Mouse (Mus musculus) gastrocnemius, postnatal 10 days (tissue): ENCODE measurements around the gene Gpr161. TPM values are rescaled to one million over a fixed set of nuclear protein-coding genes. Genes with fewer than 3 reads are reported as not detected.
A peak's percentile ranks its signal among the peaks of the same experiment; 100 is the strongest.

ENCODE experiments used
- DNase-seq: peaks from one replicate; pipeline ENCODE4 v3.0.0; 2021; ENCODE audit warnings: mixed read lengths
- long read RNA-seq, 2 experiments: library from polyadenylated mRNA; stranded (forward); transcript quantifications; one replicate each; pipeline ENCODE4 v2.0.0; 2021
- total RNA-seq, 2 experiments: library from RNA; stranded (reverse); gene quantifications; 2 replicates each; pipeline ENCODE4 v1.2.3; 2021

Gene Gpr161
- 1 to 10 TPM; 3.9 to 4.2 TPM for total RNA-seq
- long read RNA-seq, experiment 1, partial matches to known transcripts: 0 of 1 reads
- long read RNA-seq, experiment 1, other reads (novel, unspliced or antisense): 1 of 1 reads
- long read RNA-seq, experiment 2, partial matches to known transcripts: 0 of 3 reads
- long read RNA-seq, experiment 2, other reads (novel, unspliced or antisense): 3 of 3 reads

DNA sequence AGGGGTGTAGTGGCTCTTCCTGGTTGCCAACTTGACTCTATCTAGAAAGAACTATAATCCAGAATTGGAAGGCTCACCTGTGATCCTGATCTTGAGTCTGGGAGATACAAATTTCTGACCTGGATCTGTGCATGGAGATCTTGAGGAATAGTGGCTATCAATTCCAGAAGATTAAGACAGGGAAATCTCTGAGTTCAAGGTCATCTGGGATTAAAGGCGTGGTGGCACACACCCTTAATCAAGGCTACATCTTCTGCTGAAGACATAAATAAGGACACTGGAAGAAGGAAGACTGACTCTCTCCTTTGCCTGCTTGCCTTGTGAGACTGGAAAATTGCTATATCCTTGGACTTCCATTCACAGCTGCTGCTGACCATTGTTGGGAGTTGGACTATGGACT is at the start of gene Gpr161:
TSS of gene Gpr161 (plus strand) at position 301 of the 400 bp plus-strand sequence.
- no peak for DNase-seq

DNA sequence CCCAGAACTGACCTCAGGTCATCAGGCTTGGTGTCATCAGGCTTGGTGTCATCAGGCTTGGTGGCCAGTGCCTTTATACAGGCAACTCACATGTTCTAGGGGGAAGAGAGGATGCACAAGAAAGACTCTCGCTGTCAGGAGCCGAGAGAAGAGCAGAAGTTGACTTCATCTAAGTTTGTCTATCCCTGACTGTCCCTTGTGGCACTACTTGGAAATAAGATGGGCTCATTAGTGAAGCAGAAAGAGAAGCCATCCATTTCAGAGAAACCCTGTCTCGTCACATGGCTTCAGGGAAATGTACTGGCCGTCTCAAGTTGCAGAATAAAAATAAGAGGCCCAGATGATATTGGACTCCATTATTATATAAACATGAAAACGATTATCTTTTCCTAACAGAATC is 49.0 kb upstream of the Gpr161 start:
- no peak for DNase-seq

DNA sequence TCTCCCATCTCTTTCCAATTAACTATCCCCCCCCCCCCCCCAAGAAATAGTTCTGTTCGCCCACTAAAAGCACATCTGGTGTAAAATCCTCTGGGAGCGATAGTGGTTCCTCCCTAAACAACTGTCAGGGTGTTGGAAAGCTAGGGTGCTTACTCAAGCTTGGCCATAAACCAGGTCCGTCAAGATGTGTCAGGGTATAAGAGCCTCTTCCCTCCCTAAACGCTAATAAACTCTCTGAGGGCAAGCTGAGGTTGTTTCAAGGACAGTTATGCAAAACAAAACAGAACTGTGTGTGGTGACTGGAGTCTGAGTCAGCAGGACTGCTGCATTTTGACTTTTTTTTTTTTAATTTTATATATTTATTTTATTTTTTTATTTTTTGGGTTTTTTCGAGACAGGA is 48.5 kb upstream of the Gpr161 start:
- no peak for DNase-seq

DNA sequence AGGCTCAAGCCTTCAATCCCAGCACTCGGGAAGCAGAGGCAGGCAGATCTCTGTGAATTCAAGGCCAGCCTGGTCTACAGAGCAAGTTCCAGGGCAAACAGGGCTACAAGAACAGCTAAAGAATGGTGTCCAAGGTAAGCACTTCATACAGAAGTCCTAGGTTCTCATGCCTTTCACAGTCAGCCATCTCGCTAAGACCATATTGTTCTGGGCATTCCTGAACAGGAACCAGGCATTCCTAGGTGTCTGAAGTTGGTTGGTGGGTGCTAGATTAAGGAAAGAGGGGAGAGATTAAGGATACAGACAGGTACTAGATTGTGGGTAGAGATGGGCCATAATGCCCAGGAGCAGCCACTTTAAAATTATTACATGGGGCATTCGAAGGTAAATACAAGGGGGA is 47.8 kb upstream of the Gpr161 start:
- no peak for DNase-seq

DNA sequence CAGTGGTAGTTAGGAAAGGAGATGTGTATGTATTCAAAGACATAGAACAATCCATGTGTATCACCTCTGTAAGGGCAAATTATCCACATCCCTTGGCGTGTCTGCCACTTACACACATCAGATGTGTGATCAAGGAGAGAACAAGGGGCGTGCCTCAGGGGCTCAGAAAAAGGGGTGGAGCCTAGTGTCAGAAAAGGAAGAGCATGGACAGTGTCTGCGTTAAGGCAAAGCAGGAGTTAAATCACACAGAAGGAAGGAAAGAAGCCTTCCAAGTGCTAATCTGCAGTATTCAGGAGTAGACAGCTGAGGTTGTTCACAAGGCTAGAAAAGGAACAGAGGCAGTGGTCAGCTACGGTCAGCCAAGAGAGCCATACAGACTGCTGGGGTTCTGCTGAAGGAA is 46.7 kb upstream of the Gpr161 start:
- no peak for DNase-seq

DNA sequence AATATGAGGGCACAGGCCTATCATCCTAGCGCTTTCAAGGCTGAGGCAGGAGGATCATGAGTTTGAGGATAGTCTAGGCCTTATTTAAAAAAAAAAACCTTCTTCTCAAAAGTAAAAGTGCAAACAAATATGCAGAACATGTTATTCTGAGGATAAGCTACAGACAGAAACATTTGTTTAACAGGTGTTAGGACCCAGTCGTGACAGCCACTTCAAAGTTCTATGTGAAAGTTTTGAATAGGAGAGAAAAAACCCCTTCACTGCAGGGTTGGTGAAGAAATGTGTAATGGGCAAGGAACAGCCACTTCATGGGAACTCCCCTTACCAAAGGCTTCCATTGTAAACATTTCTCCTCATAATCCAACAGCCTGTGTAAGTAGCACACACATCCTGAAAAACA is 45.0 kb upstream of the Gpr161 start:
- no peak for DNase-seq

DNA sequence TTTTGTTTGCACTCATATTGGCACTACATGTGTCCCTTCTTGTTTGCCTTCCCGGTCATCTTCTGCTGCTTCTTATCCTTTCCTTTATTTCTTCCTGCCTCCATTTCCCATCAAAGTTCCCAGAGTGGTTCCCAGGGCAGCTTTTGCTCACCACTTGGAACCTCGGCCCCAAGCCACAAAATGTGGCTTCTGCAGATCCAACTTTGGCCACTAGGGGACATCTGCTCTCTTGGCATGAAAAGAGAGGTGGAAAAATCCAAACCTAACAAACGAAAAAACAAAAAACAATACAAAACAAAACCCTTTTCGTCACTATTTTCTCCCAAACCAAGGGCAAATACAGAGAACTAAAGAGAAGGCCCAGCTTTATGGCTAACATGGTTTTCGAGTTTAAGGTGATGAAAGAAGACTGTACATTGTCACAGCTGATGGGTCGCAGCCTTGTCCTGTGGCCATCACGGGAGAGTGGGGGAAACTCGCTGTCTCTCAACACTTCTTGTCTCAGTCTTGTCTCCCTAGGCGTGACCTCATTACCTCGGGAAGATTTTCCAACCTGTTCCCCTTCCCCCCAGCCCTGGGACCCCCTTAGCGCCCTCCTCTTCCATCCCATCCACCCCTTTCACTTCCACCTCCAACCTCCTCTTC is 43.4 kb upstream of the Gpr161 start:
- peak; percentile 67 for DNase-seq

DNA sequence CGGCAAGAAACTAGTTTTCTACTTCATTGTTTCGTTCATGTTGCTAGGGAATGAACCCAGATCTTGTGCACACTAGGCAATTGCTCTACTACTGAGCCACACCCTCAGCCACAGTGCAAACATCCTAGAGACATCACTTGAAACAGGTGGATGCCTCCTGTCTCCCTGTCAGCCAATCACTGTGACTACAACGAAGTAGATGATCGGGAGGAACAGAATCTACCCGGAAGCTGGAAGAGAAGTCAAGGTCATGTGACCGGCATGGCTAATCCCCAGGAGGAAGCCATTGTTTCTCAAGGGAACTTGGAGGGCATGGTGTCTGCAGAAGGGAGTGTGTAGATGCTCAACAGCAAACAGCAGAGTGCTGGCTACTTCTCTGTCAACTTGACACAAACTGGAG is 20.6 kb upstream of the Gpr161 start:
- DNase-seq: no peak

DNA sequence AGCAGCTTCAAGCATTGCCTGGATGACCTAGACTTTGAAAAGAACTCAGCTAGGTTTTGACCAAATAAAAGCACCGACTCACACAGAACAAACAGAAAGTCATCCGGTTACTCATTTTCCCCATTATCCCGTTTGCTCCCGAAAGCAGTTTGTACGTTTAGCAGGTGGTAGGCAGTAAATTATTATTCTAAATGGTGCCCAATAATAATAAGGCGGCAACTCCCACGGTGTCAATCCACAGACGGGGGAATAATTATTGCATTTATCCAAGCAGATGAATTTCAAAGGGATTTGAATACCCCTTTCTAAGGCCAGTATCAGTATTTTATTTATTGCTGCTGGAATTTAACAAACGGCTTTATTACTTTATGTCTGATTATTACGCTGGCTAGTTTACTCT is 14.8 kb upstream of the Gpr161 start:
- DNase-seq: no peak

DNA sequence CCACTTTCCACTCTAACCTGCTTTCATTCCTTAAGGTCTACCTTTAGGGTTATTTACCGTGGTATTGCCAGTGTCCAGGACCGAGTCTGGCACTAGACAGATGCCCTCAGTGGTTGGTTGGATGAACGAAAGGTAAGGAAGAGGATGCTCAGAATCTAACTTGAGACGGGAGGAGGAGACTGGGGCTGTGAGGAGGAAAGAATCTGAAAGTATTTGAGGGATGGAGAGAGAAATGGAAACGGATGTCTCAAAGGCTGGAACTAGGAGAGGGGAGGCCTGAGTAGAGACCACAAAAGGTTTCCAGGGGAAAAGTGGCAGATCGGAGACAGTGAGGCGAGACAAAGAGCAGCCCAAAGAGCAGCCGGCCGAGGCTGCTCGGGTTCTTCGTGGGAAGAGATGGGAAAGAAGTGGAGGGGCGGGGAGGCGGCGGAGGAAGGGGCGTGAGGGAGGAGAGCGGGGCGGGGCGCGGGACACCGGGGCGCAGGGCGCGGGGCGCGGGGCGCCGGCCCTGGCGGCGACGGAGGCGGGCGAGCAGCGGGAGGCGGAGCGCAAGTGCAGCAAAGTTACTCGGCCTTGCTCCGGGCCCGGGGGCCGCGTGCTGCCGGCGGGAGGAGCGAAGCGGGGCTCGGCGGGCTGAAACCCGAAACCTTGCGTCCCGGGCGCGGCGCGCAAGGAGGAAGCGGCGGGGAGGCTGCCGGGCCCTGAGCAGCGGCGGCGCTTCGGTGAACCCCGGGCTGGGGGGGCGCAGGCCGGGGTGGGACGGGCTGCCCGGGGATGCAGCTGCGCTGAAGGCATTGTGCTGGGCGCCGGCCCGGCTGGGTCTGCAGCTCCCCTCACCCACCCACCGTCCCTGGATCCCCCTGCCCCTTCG is 14.0 kb upstream of the Gpr161 start:
- DNase-seq: peak; percentile 74

DNA sequence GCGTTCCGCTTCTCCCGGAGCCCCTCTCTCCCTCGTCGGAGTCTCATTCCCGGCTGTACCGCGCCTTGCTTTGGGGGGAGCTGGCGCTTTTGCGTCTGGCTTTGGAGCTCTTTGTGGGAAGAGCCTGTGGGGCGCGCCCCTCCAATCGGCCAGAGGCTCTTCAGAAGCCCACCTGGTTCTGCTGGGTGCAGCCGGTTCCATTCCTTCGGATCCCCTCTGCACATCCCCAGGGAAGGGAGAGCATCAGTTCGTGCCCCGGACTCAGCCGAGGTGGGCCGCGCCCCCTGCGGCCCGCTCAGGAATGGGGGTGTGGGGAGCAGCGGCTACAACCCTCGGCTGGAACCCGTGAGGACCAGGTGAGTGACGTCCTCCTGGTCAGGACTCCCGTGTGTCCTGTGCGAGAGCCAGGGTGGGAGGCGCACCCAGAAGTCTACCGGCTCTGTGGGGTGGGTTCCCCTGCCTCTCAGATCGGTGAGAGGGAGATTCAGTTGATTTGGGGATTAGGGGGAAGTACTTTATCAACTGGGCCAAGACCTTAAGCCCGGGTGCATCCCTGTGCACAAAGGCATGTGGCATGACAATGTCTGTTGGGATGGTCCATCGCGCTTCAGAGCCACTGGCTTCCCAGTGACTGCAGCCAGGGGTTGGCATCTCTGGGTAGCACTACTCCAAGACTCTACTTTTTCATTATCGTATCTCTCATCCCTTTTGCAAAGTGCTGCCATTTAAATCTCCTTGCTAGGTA is 13.2 kb upstream of the Gpr161 start:
- DNase-seq: peak; percentile 24

DNA sequence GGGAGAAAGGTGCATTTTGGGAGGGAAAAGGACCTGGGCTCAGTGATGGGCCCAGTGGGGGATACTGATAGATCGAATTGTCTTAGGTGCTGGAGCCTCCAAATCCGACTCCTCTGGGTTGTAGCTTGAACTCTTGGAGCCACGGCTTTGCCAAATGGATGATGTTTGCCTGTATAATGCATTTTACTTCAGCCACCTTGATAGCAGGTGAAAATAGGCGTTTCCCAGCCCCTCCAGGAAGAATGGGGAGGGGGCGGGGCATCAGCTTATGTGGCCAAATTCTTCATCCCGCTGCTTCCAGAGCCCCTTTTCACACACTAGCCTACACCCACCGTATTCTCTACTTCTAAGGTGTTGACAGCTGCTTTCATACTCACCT is 12.6 kb upstream of the Gpr161 start:
- no peak for DNase-seq

DNA sequence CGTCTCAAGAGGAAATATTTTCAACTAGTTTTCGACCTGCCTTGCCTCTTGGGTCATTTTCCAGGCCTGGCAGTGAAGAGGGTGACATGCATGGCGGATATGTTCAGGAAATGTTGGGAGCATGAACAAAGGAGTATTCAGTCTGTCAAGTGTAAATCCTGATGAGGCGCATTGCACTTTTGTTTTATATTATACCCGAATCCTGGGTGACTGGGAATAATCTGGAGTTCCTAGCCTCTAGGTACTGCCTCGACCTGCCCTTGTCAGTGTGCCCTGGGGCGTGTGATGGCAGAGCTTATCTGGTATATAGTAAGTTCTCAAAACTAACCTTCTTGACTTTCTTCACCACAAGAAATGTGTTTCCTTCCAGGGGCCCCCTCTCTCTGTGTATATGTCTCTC is 11.5 kb upstream of the Gpr161 start:
- DNase-seq: no peak

DNA sequence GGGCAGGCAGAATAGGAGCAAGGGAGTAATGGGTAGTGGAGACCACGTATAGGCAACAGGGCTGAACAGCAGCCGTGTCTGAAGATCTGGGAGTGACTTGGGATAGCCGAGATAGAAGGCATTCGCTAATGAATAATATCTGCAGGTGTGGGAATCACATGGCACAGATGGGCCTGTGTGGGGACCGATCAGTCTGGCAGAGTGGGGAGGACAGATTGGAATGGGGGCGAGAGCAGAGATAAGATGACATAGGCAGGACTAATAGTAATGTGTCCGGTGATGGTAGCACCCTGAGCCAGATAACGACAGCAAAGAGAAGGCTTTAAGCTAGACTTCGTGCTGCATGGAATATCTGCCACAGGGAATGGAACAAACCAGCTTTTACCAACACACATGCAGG is 7.4 kb upstream of the Gpr161 start:
- DNase-seq: no peak

DNA sequence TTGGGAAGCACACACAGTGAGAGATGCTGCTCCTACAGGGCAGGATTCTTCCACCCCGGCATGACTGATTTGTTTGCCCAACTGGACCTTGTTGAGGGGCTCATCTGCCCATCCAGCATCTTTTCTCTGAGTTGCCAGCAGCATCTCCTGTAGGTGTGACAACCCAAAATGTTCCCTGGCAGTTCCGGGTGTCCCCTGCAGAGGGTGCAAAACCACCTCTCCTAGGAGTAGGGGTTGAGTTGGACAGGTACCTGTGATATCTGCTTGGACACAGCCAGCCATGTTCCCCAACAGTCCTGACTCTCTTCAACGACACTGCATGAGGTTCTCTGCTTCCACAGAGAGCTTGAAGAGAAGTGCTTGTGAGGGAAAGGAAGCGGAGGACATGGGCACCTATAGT is 5.8 kb upstream of the Gpr161 start:
- no peak for DNase-seq

DNA sequence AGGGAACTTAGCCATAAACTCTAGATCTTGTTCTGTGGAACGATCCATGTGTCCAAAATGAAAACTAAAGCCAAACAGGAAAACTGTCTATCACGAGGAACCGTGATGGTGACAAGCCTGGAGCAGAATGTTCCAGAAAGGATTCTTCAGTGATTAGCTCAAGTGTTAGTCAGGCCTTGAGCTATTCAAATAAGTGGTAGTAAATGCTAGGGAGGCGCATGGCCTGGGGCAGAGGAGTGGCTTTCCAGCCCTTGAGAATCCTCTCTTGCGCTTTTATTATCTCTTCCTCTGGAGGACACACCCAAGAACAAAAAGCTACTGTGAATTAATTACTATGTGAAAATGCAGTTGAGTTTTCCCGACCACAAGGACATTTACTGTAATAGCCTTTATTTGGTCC is 4.0 kb upstream of the Gpr161 start:
- DNase-seq: no peak

DNA sequence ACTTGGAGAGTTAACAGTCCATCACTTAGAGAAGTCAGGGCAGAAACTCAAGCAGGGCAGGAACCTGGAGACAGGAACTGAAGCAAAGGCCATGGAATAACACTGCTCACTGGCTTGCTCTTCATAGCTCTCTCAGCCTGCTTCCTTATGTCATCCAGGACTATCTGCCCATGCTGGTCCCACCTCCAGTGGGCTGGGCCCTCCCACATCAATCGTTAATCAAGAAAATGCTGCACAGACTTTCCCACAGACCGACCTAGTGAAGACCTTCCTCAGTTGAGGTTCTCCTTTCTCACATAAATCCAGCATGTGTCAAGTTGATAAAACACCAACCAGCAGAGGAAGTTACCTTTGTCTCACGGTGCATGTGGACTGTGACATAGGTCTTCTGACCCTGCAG is 5.5 kb downstream of the Gpr161 start:
- no peak for DNase-seq

DNA sequence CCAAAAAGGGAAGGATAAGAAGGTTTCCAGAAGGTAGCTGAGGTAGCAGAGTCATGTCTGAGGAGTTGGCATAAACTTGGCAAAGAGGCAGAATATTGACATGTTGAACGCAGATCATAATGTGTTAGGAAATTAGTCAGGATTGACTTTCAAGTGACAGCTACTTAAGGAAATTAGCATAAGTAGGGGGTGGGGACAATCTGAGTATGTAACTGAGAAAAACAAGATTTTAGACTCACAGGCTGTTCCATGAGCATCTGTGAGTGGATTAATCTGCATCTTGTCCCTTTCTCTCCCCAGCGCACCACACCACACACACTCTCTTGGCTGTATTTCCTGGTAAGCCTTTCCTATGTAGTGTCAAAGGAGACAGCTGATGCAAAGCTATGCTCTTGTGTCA is 6.0 kb downstream of the Gpr161 start:
- DNase-seq: no peak

DNA sequence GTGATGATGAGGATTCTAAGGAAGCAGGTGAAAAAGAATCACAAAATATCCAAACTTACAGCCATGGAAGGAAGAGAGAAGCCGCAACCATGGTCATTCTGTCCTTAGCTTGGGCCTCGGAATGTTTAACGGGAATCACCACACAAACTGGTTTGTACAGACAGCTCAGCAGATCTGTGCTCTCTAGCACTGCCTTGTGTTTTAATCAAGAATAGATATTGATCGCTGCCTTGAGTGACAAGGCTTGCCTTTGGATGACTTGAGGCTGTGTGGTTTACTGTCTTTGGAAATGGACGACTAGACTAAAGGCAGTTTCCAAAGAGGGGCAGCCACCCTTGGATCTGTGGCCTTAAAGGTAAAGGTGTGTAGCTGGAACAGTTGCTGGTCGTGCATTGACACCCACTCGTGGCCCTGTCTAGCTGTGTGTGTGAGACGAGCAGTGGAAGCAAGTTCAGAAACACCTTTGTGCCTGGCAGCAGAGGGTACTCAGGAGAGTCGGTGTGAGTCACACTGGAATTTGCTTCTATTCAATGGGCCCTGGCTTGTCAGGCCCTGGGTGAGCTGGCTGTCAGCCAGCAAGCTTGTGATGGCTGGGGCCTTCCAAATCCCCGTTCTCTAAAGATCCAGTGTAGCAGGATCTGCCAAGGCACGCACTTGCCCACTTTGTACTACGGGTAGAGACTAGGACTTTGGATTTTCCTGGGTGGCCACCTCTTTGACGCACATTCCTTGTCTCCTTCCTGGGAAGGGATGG is 7.0 kb downstream of the Gpr161 start:
- no peak for DNase-seq

DNA sequence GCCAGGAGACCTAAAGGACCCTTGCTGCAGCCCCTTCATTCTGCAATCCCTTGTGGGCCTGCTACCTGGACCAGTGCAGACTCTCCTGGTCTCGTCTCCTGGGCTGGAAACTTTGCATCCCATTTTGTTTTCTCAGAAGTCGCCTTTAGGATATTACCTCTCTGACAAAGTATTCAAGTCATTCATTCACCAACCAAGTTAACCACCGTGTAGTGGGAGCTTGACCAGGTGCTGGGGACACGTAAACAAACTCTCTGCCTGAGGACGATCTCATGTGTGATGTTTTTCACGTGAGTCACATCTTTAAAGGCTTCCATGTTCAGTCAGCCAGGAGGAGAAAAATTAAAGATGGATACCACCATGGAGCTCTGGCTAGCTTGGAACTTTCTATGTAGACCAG is 7.6 kb downstream of the Gpr161 start:
- DNase-seq: no peak

DNA sequence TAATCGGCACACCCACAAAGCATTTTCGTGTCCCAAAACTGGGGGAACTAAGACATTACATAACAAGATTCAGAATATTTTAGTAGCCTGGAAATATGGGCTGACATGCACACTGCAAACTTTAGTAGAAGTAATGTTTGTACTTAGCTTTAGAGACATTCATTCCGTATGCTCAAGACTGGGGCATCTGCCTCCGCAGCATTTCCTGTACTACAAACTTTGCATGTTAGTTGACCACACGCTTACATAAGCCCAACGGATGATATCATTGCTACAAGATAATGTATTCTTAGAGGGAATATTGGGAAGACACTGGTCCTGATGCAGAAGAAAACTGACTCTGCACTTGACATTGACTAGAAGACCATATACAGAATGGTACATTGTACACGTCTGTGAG is 8.8 kb downstream of the Gpr161 start:
- DNase-seq: no peak

DNA sequence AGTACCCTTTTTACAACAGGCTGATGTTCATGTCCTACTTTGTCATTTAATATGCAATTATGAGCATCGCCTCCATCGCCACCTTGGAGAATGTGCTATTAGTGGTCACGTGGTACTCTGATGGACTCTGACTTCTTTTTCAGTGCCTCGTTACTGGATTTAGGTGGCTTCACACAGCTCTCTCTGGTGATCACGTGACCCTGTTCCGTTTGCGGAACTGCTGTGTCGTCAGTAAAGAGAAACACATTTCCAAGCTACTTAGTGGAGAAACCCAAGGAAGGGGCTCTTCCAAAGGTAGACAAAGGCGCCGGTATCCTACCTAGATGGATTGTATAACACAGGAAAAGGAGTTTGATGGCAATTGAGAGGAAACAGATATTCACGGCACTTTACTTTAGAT is 12.6 kb downstream of the Gpr161 start:
- no peak for DNase-seq
